Mouse (Mus musculus) hindbrain, embryonic 14.5 days (tissue): ENCODE results near the gene Trappc5. TPM values are rescaled to one million over a fixed set of nuclear protein-coding genes. Genes with fewer than 3 reads are reported as not detected.
A peak's percentile ranks its signal among the peaks of the same experiment; 100 is the strongest.

ENCODE experiments used
- ATAC-seq: fragments of 200-750 bp; cut with Nextera tagmentation; 2 replicates; pipeline ENCODE4 v1.8.0; 2017; ENCODE audit warnings: moderate number of reproducible peaks, mild to moderate bottlenecking, moderate TSS enrichment, moderate library complexity; ENCODE audit not compliant: low FRiP score
- DNase-seq: peaks from one replicate; pipeline ENCODE4 v3.0.0-alpha.2; 2015; ENCODE audit warnings: low spot score
- H3K27ac ChIP-seq: fragments of 300-500 bp; sonication (generic); 2 replicates; pipeline ENCODE4 v1.5.1; 2014; ENCODE audit warnings: mild to moderate bottlenecking, moderate library complexity
- H3K27me3 ChIP-seq: fragments of 300-500 bp; sonication (generic); 2 replicates; pipeline ENCODE4 v1.6.1; 2014; ENCODE audit warnings: mild to moderate bottlenecking, low read length, mixed read lengths; ENCODE audit not compliant: control insufficient read depth, insufficient read depth
- H3K36me3 ChIP-seq: fragments of 300-500 bp; sonication (generic); replicated peaks from 2 replicates; pipeline ENCODE4 v1.6.1; 2014; ENCODE audit not compliant: control insufficient read depth, insufficient read depth
- H3K4me1 ChIP-seq: fragments of 300-500 bp; sonication (generic); replicated peaks from 2 replicates; pipeline ENCODE4 v1.6.1; 2014; ENCODE audit warnings: antibody characterized with exemption, low read length, mixed read lengths; ENCODE audit not compliant: control insufficient read depth, insufficient read depth
- H3K4me2 ChIP-seq: fragments of 300-500 bp; sonication (generic); replicated peaks from 2 replicates; pipeline ENCODE4 v1.6.1; 2014; ENCODE audit warnings: mild to moderate bottlenecking, moderate library complexity
- H3K4me3 ChIP-seq: fragments of 300-500 bp; sonication (generic); replicated peaks from 2 replicates; pipeline ENCODE4 v1.5.1; 2014; ENCODE audit warnings: mild to moderate bottlenecking, low read length
- H3K9ac ChIP-seq: fragments of 300-500 bp; sonication (generic); 2 replicates; pipeline ENCODE4 v1.6.1; 2014
- H3K9me3 ChIP-seq: fragments of 300-500 bp; sonication (generic); 2 replicates; pipeline ENCODE4 v1.6.1; 2016; ENCODE audit warnings: low read length; ENCODE audit not compliant: control insufficient read depth
- WGBS: fragments of 180-500 bp; shearing (Covaris S2); extraction: QIAGEN DNeasy Blood & Tissue Kit; methylation state at CpG from one replicate; pipeline ENCODE4 v1.1.7; 2014; 5-methylcytosine and 5-hydroxymethylcytosine counted together
- polyA plus RNA-seq: library from polyadenylated mRNA; unstranded; fragments of >200 nt; fragmentation: Nextera tagmentation; extraction: Ambion mirVana; gene quantifications from 2 replicates; pipeline ENCODE4 v1.2.1, GENCODE M21; 2014

Gene Trappc5
- 47.7 and 51.2 TPM in 2 replicates for polyA plus RNA-seq

DNA sequence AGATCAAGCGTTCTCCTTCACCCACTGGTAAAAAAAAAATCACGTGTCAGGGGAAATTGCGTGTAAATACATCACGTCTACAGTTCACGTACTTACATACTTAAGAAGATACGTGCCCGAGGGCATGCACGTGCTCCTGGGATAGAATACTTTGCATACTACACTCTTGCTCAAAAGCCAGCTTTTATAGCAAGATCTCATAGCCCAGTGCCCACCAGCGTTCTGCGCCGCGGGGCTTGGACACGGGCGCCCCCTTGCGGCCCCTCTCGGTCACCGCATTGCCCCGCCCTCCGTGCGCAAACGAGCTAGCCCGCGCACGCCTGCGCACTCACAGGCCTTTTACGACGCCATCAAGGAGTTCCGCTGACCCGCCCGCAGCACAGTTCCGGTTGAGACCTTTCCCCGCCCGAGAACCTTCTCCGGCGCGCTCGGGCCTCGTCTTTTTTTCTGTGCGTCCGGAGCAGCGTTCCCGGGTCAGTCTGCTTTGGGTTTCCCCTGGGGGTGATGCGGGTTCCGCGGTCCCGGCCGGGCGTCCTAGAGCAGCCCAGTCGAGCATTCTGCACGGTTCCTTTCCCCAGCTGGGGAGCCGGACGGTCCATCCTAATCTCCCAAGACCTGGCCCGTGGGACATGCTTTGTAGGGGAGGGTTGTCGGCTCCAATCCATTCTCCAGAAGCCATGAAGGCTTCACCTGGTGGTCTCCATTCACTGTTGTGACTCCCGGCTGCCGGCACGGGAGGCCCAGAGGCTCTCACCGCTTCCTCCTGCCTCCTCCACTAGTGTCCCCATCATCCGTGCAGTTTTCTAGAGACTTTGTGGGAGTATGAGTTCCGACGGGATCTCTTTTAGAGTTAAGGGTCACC is at the start of gene Trappc5:
Trappc5 (plus strand) TSS at position 169 of the 862 bp plus-strand sequence.
- 1% methylated on average over 61 of the region's 61 CpGs for WGBS
- peak; percentile 98 for DNase-seq
- H3K4me2 ChIP-seq: peak within 1 kb of the TSS; percentile 95

DNA sequence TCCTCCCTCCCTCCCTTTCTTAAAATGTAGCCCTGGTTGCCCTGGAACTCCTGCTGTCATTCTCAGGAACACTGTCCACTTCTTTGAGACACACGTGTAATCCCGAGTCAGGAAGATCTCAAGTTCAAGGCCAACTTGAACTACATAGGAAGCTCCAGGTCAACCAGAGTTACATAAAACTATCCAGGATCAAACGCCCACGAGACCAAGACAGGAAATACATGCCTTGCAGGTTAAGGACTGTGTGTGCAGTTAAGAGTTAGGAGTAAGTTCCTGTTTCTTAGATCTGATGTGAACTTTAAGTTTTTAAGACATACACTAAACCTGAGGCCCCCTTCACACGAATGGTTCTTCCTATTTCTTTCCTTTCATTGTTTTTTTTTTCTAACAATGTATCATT is 49.1 kb upstream of the Trappc5 start:
- no peaks in the 10 kb centered on the region for H3K36me3 ChIP-seq
- no peak overlapping the region for H3K4me2 ChIP-seq
- H3K27me3 ChIP-seq: 0 out of 2 replicates have a peak, but pooled peaks cover 10% of the 10 kb centered on the region
- ATAC-seq (no peak), DNase-seq (no peak)
- H3K9me3 ChIP-seq: no peaks in the 10 kb centered on the region
- no peak overlapping the region for H3K9ac ChIP-seq
- H3K4me1 ChIP-seq: peaks cover 11% of the 10 kb centered on the region
- no peak overlapping the region for H3K4me3 ChIP-seq
- H3K27ac ChIP-seq: no peak overlapping the region
- 62% methylated on average over 5 of the region's 5 CpGs for WGBS

More for the DNA sequence above, at the start of gene Trappc5:
- Histone ChIP-seq H3K4me3 (peak within 1 kb of the TSS; percentile 95), H3K4me1 (peaks cover 11% of the 10 kb centered on the region), H3K27me3 (no peaks in the 10 kb centered on the region), H3K9ac (peak within 1 kb of the TSS; percentile 97), H3K27ac (peak within 1 kb of the TSS; percentile 74), H3K9me3 (no peaks in the 10 kb centered on the region), H3K36me3 (peaks cover 26% of the 10 kb centered on the region)
- peak; percentile 85 for ATAC-seq

DNA sequence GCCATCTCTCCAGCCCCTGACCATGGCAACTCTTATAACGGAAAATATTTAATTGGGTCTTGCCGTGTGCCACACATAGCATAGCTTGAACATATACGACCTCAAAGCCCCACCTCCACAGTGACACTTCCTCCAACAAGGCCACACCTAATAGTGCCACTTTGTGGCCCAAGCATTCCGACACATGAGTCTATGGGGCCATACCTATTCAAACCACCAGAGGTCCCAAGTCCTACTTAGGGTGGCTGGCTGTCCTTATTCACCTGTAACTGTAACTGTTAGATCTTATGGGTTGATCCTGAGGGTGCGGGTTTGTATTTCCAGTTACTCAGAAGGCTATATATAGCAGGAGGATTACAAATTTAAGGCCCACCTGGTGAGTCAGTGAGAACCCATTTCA is 48.1 kb upstream of the Trappc5 start:
- 31% methylated on average over 5 of the region's 5 CpGs for WGBS
- Histone ChIP-seq H3K4me1 (peaks cover 5% of the 10 kb centered on the region; the same call in 1 of the 2 replicates), H3K36me3 (no peaks in the 10 kb centered on the region), H3K4me3 (no peak overlapping the region), H3K9ac (no peak overlapping the region), H3K4me2 (no peak overlapping the region), H3K27me3 (0 out of 2 replicates have a peak, but pooled peaks cover 10% of the 10 kb centered on the region), H3K9me3 (no peaks in the 10 kb centered on the region), H3K27ac (no peak overlapping the region)
- DNase-seq (no peak), ATAC-seq (no peak)

DNA sequence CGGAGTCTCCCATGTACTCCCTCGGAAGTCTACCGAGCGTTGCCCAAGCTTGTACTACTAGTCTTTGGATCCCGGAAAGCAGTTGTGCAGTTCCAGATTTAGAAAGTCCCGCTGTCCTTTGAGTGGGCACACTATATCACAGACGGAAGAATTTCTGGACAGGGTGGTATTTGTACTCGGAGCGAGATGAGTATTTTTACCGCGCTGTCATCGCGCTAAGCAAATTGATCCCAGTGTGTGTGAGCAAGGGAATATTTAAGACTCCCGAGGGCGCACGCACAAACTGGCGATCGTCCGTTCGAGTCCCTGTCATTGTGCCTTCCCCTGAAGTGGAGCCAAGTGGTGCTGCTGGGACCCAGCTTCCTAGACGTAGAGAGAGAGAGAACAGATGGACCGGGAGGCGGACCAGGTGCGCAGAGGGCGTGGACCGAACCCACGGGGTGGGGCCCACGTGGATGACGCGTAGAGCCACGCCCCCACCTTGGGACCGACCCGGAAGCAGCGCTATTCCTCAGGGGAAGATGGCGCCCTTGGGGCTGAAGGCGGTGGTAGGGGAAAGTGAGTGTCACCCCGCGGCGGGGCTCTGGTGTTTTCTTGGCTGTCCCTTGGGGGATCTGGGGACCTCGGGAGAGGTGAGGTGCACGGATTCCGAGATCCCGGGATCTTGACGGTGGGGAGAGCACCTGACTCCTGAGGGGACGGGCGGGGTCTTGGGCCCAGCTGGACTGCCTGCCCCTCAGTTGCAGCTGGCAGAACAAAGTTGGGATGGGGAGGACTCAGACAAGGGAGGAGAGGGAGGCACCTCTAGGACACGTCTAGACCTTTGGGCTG is 45.2 kb upstream of the Trappc5 start, which contains the start of gene Stxbp2:
Stxbp2 (plus strand) TSS at position 309 of the 831 bp plus-strand sequence.
- ATAC-seq (peak; percentile 82), DNase-seq (peak; percentile 52)
- Histone ChIP-seq H3K36me3 (no peaks in the 10 kb centered on the region), H3K4me1 (peaks cover 5% of the 10 kb centered on the region; the same call in 1 of the 2 replicates), H3K9ac (peak within 1 kb of the TSS; percentile 35), H3K4me2 (peak within 1 kb of the TSS; percentile 54), H3K27ac (no peak within 1 kb of the TSS), H3K27me3 (0 out of 2 replicates have a peak, but pooled peaks cover 10% of the 10 kb centered on the region), H3K4me3 (peak within 1 kb of the TSS; percentile 35), H3K9me3 (no peaks in the 10 kb centered on the region)
- WGBS: 6% methylated on average over 45 of the region's 47 CpGs

DNA sequence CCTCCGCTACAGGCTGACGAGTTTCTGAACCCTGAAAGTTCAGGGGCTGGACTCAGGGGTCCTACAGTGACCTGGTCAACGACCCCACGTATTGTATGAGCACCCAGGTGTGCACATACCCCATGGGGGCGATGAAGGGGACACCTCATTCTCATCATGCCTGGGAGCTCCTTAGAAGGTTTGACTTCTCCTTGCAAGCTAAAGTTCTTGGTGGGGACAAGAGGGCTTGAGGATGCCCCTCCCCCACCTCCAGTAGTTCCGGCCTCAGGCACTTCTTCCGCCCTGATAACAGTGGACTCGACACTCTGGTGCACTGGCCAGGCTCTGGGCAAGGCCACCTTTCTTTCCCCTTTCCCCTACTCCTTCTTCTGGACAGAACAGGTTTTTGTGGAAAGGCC is 44.6 kb upstream of the Trappc5 start:
- no peak for DNase-seq
- H3K4me3 ChIP-seq: peak overlapping the region; percentile 35
- H3K36me3 ChIP-seq: no peaks in the 10 kb centered on the region
- ATAC-seq: no peak
- H3K9ac ChIP-seq: peak overlapping the region; percentile 35; the same call in 1 of the 2 replicates
- WGBS: 26% methylated on average over 8 of the region's 8 CpGs
- no peaks in the 10 kb centered on the region for H3K9me3 ChIP-seq
- 0 out of 2 replicates have a peak, but pooled peaks cover 10% of the 10 kb centered on the region for H3K27me3 ChIP-seq
- H3K27ac ChIP-seq: no peak overlapping the region
- H3K4me2 ChIP-seq: peak overlapping the region; percentile 54
- peaks cover 5% of the 10 kb centered on the region; the same call in 1 of the 2 replicates for H3K4me1 ChIP-seq

DNA sequence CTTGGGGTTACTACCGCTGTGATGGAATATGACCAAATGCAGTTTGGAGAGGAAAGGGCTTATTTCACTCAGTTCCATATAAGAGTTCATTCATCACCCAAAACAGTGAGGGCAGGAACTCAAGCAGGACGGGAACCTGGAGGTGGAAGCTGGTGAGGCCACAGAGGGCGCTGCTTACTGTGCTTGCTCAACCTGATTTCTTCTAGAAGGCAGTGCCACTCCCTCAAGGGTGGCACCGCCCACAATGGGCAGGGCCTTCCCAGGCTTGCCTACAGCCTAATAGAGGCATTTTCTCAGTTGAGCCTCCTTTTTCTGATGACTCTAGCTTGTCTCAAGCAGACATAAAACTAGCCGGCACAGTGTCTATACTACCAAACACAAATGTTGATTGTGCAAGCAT is 30.3 kb upstream of the Trappc5 start:
- ATAC-seq (no peak), DNase-seq (no peak)
- Histone ChIP-seq H3K4me1 (no peaks in the 10 kb centered on the region), H3K9me3 (no peaks in the 10 kb centered on the region), H3K4me3 (no peak overlapping the region), H3K27me3 (no peaks in the 10 kb centered on the region), H3K27ac (no peak overlapping the region), H3K4me2 (no peak overlapping the region), H3K36me3 (no peaks in the 10 kb centered on the region), H3K9ac (no peak overlapping the region)
- WGBS: 26% methylated on average over 5 of the region's 5 CpGs

DNA sequence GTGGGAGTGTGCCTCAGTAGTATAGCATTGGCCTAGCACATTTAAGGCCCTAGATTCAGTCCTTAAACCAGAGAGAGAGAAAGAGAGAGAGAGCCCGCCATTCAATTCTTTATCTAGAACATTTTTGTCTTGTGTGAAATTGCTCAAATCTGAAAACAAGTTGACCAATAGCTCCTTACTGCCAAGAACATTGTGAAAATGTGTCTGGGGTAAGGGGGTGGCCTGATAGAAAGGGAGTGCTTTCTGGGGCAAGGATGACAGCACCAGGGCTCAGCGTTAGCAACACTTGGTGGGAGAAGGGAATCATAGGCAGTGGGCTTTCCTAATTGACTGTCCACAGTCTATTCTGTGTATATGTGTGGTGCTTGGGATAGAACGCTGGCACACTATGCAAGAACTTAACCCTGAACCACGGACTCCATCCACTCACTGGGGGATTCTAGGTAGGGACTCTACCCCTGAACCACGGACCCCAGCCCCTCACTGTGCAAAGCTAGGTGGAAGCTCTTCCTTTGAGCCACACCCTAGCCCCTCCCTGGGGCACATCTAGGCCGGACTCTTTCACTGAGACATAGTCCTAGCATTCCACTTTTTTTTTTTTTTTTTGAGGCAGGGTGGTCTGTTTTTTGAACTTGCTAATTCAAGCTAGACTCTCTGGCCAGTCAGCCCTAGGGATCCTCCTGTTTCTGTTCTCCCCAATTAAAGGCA is 29.1 kb upstream of the Trappc5 start:
- H3K4me2 ChIP-seq: no peak overlapping the region
- no peaks in the 10 kb centered on the region for H3K36me3 ChIP-seq
- H3K9me3 ChIP-seq: no peaks in the 10 kb centered on the region
- no peaks in the 10 kb centered on the region for H3K27me3 ChIP-seq
- H3K27ac ChIP-seq: no peak overlapping the region
- DNase-seq (no peak), ATAC-seq (no peak)
- no peak overlapping the region for H3K4me3 ChIP-seq
- no peaks in the 10 kb centered on the region for H3K4me1 ChIP-seq
- no peak overlapping the region for H3K9ac ChIP-seq
- WGBS: 92% methylated on average over 6 of the region's 6 CpGs

DNA sequence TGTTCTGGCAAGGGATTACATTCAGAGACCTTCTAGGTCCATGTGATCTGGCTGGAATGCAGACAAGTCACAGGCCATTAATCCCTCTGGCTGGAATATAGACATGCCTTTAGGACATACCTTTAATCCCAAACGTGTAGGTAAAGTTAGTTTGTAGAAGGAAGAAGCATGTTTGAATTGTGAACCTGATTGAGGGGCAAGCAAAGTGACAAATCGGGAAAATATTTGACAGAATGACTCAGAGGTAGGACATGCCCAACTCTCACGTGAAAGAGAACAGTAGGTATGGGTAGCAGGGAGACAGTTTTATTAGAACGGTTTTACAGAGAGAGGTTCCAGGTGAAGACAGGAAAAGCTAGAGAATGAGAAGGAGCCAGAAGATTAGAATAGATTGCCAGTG is 28.5 kb upstream of the Trappc5 start:
- H3K4me3 ChIP-seq: no peak overlapping the region
- no peaks in the 10 kb centered on the region for H3K4me1 ChIP-seq
- no peak overlapping the region for H3K4me2 ChIP-seq
- no peak overlapping the region for H3K27ac ChIP-seq
- no peak overlapping the region for H3K9ac ChIP-seq
- DNase-seq (no peak), ATAC-seq (no peak)
- WGBS: 85% methylated on average over 4 of the region's 4 CpGs
- H3K27me3 ChIP-seq: no peaks in the 10 kb centered on the region
- H3K9me3 ChIP-seq: no peaks in the 10 kb centered on the region
- no peaks in the 10 kb centered on the region for H3K36me3 ChIP-seq
